Mouse (Mus musculus) liver, embryonic 12.5 days (tissue): ENCODE results near the gene Mrpl45. TPM values are rescaled to one million over a fixed set of nuclear protein-coding genes. Genes with fewer than 3 reads are reported as not detected.
A peak's percentile ranks its signal among the peaks of the same experiment; 100 is the strongest.

ENCODE experiments used
- ATAC-seq: fragments of 200-750 bp; cut with Nextera tagmentation; 2 replicates; pipeline ENCODE4 v1.8.0; 2017; ENCODE audit warnings: moderate number of reproducible peaks, mild to moderate bottlenecking, moderate library complexity
- H3K27ac ChIP-seq: fragments of 300-500 bp; sonication (generic); 2 replicates; pipeline ENCODE4 v1.5.1; 2016; ENCODE audit warnings: mild to moderate bottlenecking
- H3K27me3 ChIP-seq: fragments of 300-500 bp; sonication (generic); replicated peaks from 2 replicates; pipeline ENCODE4 v1.6.1; 2016; ENCODE audit warnings: mild to moderate bottlenecking, moderate library complexity
- H3K36me3 ChIP-seq: fragments of 300-500 bp; sonication (generic); 2 replicates; pipeline ENCODE4 v1.6.1; 2016; ENCODE audit warnings: mild to moderate bottlenecking, moderate library complexity
- H3K4me1 ChIP-seq: fragments of 300-500 bp; sonication (generic); 2 replicates; pipeline ENCODE4 v1.6.1; 2016
- H3K4me2 ChIP-seq: fragments of 300-500 bp; sonication (generic); 2 replicates; pipeline ENCODE4 v1.6.1; 2016; ENCODE audit warnings: mild to moderate bottlenecking, moderate library complexity
- H3K4me3 ChIP-seq: fragments of 300-500 bp; sonication (generic); 2 replicates; pipeline ENCODE4 v1.5.1; 2016; ENCODE audit warnings: mild to moderate bottlenecking, moderate library complexity
- H3K9ac ChIP-seq: fragments of 300-500 bp; sonication (generic); 2 replicates; pipeline ENCODE4 v1.6.1; 2016; ENCODE audit warnings: mild to moderate bottlenecking, moderate library complexity
- H3K9me3 ChIP-seq: fragments of 300-500 bp; sonication (generic); replicated peaks from 2 replicates; pipeline ENCODE4 v1.6.1; 2016; ENCODE audit warnings: mild to moderate bottlenecking, moderate library complexity
- WGBS: fragments of 180-500 bp; shearing (Covaris S2); methylation state at CpG from one replicate; pipeline ENCODE4 v1.1.7; 2016; ENCODE audit not compliant: insufficient replicate concordance; 5-methylcytosine and 5-hydroxymethylcytosine counted together
- polyA plus RNA-seq: library from polyadenylated mRNA; unstranded; fragments of >200 nt; fragmentation: Nextera tagmentation; extraction: Ambion mirVana; gene quantifications from 2 replicates; pipeline ENCODE4 v1.2.1, GENCODE M21; 2016

Mrpl45 gene
- polyA plus RNA-seq, 1 experiment from 2014 or later, result 44.0 TPM

DNA sequence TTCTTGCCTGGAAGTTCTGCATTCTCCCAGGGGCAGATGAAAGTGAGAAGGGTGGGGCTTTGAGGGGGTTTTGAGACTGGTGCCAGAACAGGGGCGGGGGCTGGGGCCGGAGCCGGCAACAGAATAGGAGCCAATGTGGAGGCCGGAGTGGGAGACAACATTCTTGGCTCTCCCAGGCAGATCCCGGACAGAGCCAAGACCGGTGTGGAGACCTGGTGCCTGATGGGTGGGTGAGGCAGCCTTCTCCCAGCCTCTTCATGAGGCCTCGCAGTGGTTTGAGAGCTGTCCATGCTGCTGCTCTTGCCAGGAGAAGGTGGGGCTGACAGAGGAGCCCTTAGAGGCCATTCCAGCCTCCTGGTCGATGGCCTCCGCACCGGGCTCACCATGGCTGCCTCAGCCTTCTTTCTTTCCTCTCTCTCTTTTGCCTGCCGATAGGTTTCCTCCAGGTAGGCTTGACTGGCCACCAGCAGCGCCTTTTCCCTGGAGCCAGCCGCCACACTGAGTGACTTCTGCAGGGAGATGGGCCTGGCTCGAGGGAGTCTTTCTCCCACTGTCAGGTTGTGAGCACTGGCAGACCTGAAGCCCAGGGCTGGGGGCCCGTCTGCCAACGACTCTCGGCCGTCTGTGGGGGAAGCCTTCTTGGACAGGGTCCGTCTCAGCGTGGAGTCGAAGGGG lies 22.9 kb downstream of the Mrpl45 start:
- Histone ChIP-seq H3K36me3 (no peaks in the 10 kb centered on the region), H3K4me2 (no peak overlapping the region), H3K4me3 (no peak overlapping the region), H3K9ac (no peak overlapping the region), H3K27me3 (peaks cover 88% of the 10 kb centered on the region), H3K9me3 (no peaks in the 10 kb centered on the region), H3K4me1 (peaks cover 17% of the 10 kb centered on the region), H3K27ac (no peak overlapping the region)
- WGBS, result 40% methylated on average over 21 of the region's 21 CpGs
- ATAC-seq, result no peak; the same call in 1 of the 2 replicates

GRCm38 (mm10) chr11:97338977-97339315 lies 23.4 kb downstream of the Mrpl45 start:
- peaks cover 89% of the 10 kb centered on the region for H3K27me3 ChIP-seq
- WGBS, result 32% methylated on average over 17 of the region's 17 CpGs
- H3K4me2 ChIP-seq, result no peak overlapping the region
- peaks cover 19% of the 10 kb centered on the region for H3K4me1 ChIP-seq
- no peak overlapping the region for H3K4me3 ChIP-seq
- H3K9ac ChIP-seq, result no peak overlapping the region
- H3K9me3 ChIP-seq, result no peaks in the 10 kb centered on the region
- no peak for ATAC-seq
- H3K27ac ChIP-seq, result no peak overlapping the region
- H3K36me3 ChIP-seq, result no peaks in the 10 kb centered on the region

- H3K4me1 ChIP-seq, result peaks cover 13% of the 10 kb centered on the region
- 30% methylated on average over 8 of the region's 8 CpGs for WGBS
- no peak overlapping the region for H3K4me3 ChIP-seq
- H3K36me3 ChIP-seq, result no peaks in the 10 kb centered on the region
- H3K27ac ChIP-seq, result no peak overlapping the region
- peaks cover 85% of the 10 kb centered on the region for H3K27me3 ChIP-seq
- peak overlapping the region; percentile 51 for H3K4me2 ChIP-seq
- no peak for ATAC-seq
- no peak overlapping the region for H3K9ac ChIP-seq
- H3K9me3 ChIP-seq, result no peaks in the 10 kb centered on the region
Measured at GRCm38 (mm10) chr11:97343175-97343574, 27.7 kb downstream of the Mrpl45 start.

DNA sequence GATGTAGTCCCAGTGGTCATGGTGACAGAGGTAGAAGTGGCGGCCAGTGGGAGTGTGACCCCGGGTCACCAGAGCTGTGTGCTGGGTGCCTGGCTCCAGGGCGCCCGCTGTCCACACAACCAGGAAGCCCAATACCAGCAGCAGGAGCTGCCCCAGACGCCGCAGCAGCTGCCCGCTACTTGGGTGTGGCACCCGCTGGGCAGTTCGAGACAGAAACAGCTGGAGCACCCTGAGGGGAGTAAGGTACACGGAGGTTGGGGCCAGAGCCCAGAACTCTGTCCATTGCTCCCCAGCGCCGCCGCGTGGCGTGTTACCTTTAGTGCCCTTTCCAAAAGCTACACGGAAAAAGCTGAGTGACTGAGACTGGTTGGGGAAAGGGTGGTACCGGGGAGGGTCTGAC lies 28.1 kb downstream of the Mrpl45 start:
- Histone ChIP-seq H3K36me3 (no peaks in the 10 kb centered on the region), H3K4me1 (peaks cover 13% of the 10 kb centered on the region), H3K27ac (no peak overlapping the region), H3K4me3 (no peak overlapping the region), H3K9ac (no peak overlapping the region), H3K27me3 (peaks cover 81% of the 10 kb centered on the region), H3K9me3 (no peaks in the 10 kb centered on the region), H3K4me2 (peak overlapping the region; percentile 51)
- ATAC-seq, result no peak
- WGBS, result 18% methylated on average over 17 of the region's 17 CpGs

GRCm38 (mm10) chr11:97345446-97345845 lies 29.9 kb downstream of the Mrpl45 start:
- peaks cover 67% of the 10 kb centered on the region for H3K27me3 ChIP-seq
- no peak; the same call in 1 of the 2 replicates for ATAC-seq
- WGBS, result 34% methylated on average over 10 of the region's 10 CpGs
- no peaks in the 10 kb centered on the region for H3K9me3 ChIP-seq
- no peak overlapping the region for H3K9ac ChIP-seq
- H3K27ac ChIP-seq, result no peak overlapping the region
- H3K4me2 ChIP-seq, result no peak overlapping the region
- H3K4me3 ChIP-seq, result no peak overlapping the region
- H3K4me1 ChIP-seq, result peaks cover 25% of the 10 kb centered on the region
- H3K36me3 ChIP-seq, result no peaks in the 10 kb centered on the region

DNA sequence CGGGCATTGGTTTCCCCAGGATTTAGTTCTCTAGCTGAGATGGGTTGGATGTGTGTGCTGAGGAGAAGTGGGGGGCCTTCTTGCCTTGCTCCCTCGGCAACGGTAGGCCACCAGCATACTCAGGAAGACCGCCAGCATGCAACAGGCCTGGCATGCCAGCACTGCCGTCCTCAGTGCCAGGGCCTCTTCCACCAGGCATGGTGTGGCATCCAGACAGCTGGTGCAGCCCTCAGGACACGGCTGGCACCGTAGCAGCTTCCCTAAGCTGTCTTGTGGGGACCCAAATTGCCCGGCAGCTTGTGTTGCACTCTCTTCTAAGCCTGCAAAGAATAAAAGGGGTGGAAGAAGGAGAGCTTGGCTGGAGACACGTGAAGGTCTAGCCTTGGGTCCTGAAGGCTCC lies 30.9 kb downstream of the Mrpl45 start:
- Histone ChIP-seq H3K9me3 (no peaks in the 10 kb centered on the region), H3K4me3 (no peak overlapping the region), H3K4me1 (peaks cover 26% of the 10 kb centered on the region), H3K4me2 (no peak overlapping the region), H3K9ac (no peak overlapping the region), H3K36me3 (no peaks in the 10 kb centered on the region), H3K27me3 (peaks cover 62% of the 10 kb centered on the region), H3K27ac (no peak overlapping the region)
- 65% methylated on average over 9 of the region's 9 CpGs for WGBS
- ATAC-seq, result no peak

- Histone ChIP-seq H3K4me3 (no peak overlapping the region), H3K27me3 (peaks cover 64% of the 10 kb centered on the region), H3K4me2 (no peak overlapping the region), H3K9ac (no peak overlapping the region), H3K9me3 (no peaks in the 10 kb centered on the region), H3K36me3 (no peaks in the 10 kb centered on the region), H3K27ac (no peak overlapping the region), H3K4me1 (peaks cover 26% of the 10 kb centered on the region)
- no peak for ATAC-seq
- 70% methylated on average over 9 of the region's 9 CpGs for WGBS
Measured at GRCm38 (mm10) chr11:97347291-97347690, 31.8 kb downstream of the Mrpl45 start.

DNA sequence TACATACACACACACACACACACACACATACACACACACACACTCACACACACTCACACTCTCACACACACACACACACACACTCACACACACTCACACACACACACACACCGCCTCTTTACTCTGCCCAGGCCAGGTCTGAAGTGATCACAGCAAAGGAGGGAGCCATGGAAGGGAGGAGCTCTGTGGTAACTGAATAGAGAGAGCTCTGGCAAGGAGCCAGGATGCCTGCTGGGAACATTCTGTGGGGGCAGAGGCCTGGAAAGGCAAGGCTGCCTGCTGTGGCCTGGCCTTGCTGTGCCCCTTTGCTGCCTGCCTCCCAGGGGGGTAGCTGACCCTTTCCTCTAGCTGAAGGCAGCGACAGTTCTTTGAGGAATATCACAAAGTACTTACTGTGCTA lies 34.5 kb downstream of the Mrpl45 start:
- Histone ChIP-seq H3K4me2 (no peak overlapping the region), H3K9ac (peak overlapping the region; percentile 29; the same call in 1 of the 2 replicates), H3K4me1 (peaks cover 13% of the 10 kb centered on the region), H3K9me3 (no peaks in the 10 kb centered on the region), H3K36me3 (no peaks in the 10 kb centered on the region), H3K27me3 (peaks cover 59% of the 10 kb centered on the region), H3K27ac (no peak overlapping the region), H3K4me3 (no peak overlapping the region)
- 34% methylated on average over 2 of the region's 2 CpGs for WGBS
- no peak for ATAC-seq

DNA sequence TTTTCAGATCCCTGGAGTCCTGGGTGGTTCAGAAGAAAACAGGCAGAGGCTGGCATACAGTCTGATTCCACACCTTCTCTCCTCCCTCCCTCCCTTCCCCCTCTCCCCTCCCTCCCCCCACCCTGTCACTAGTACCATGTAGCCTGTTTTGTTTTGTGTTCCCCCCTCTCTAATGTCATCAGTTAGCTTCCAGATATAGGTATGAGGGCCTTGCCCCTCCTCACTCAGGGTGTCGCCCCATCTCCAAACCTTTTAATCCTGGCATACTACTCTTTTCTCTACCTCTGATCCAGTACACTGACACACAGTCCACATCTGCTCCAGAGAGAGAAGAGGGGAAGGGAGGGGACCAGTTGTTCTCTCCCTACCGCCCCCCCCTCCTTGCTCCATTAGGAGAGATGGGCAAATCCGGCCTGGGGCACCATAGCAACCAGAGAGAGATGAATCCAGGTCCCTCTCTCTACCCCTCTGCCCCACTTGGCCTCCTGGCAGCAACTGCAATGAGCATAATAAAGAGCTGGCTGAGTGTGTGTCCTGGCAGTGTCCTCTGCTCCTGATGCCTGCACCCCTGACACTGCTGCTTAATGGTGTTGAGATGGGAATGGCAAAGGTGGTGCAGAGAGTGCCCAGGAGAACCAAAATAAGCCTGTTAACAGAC lies 36.6 kb downstream of the Mrpl45 start, which contains the start of gene Gpr179:
Gpr179 (minus strand) TSS at position 51 of the 658 bp plus-strand sequence.
- H3K4me2 ChIP-seq, result no peak within 1 kb of the TSS
- no peak for ATAC-seq
- H3K27ac ChIP-seq, result no peak within 1 kb of the TSS
- H3K9me3 ChIP-seq, result no peaks in the 10 kb centered on the region
- H3K27me3 ChIP-seq, result peaks cover 40% of the 10 kb centered on the region
- H3K4me3 ChIP-seq, result no peak within 1 kb of the TSS
- H3K9ac ChIP-seq, result no peak within 1 kb of the TSS
- H3K36me3 ChIP-seq, result no peaks in the 10 kb centered on the region
- WGBS, result 66% methylated on average over 3 of the region's 3 CpGs
- peaks cover 13% of the 10 kb centered on the region for H3K4me1 ChIP-seq

DNA sequence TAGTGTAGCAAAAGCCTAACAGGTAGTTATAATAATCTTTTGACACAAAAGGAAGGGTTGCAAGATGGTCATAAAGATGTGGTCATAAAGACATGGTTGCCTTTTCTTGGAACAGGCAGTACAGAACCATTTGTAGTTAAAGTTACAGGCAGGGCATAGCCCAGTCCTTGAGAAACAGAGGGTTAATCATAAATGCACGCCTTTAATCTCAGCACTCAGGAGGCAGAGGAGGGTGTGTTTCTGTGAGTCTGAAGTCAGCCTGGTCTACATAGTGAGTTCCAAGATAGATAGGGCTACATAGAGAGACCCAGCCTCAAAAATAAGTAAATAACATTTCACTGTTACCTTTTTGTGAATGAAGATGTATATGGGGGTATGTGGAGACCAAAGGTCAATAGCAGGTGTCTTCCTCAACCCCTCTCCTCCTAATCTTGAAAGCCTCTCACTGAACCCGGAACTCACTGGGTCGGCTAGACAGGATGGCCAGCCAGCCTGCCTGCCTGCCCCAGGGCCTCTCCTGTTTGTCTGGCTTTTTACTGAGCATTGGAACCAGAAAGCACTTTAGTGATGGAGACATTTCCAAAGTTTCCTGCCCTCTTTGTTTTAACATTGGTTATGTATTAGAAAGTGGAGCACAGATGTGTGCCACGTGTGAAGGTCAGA lies 37.5 kb downstream of the Mrpl45 start:
- peaks cover 13% of the 10 kb centered on the region for H3K4me1 ChIP-seq
- H3K36me3 ChIP-seq, result no peaks in the 10 kb centered on the region
- WGBS, result 53% methylated on average over 4 of the region's 4 CpGs
- H3K27ac ChIP-seq, result no peak overlapping the region
- H3K9me3 ChIP-seq, result no peaks in the 10 kb centered on the region
- H3K4me3 ChIP-seq, result no peak overlapping the region
- H3K27me3 ChIP-seq, result peaks cover 36% of the 10 kb centered on the region
- H3K9ac ChIP-seq, result no peak overlapping the region
- H3K4me2 ChIP-seq, result no peak overlapping the region
- ATAC-seq, result no peak

DNA sequence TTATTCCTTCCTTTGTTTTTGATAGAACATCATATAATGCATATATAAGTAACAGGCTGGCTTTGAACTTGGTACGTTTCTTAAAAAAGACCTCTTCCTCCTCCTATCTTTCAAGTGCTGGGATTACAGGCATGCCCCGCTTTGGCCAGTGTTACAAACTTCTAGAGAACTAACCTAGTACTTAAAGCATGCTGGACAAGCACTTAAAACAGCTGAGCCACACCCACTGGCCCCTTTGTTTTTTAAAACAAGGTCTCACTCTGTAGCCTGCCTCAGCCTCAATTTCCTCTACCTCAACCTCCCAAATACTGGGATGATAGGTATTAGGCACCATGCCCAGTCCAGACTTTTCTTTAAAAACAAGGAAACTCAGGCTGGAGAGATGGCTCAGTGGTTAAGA lies 39.1 kb downstream of the Mrpl45 start:
- no peak for ATAC-seq
- 46% methylated on average over 2 of the region's 2 CpGs for WGBS
- Histone ChIP-seq H3K9me3 (no peaks in the 10 kb centered on the region), H3K27ac (no peak overlapping the region), H3K4me3 (no peak overlapping the region), H3K27me3 (peaks cover 36% of the 10 kb centered on the region), H3K9ac (no peak overlapping the region), H3K4me1 (peaks cover 9% of the 10 kb centered on the region), H3K36me3 (no peaks in the 10 kb centered on the region), H3K4me2 (no peak overlapping the region)

DNA sequence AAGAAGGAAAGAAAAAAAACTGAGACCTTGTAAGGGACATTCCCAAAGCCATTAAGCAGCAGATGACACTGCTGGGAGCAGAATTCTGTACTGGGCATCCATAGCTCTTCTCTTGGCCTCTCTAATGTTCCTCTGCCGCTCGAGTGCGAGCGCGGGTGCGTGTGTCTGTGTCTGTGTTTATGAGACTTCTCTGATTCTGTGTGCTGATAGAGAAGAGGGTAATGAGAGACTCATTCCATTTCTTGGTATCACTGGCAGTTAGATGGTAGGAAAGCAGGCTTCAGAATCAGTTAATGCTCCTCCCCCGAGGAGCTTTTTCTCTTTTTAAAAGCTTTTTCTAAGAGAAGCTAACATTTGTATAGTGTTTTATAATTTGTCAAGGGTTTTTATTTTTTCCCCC lies 39.7 kb downstream of the Mrpl45 start:
- Histone ChIP-seq H3K4me1 (peaks cover 3% of the 10 kb centered on the region), H3K9ac (no peak overlapping the region), H3K4me2 (no peak overlapping the region), H3K9me3 (no peaks in the 10 kb centered on the region), H3K36me3 (no peaks in the 10 kb centered on the region), H3K27ac (no peak overlapping the region), H3K27me3 (peaks cover 36% of the 10 kb centered on the region; the same call in 1 of the 2 replicates), H3K4me3 (no peak overlapping the region)
- ATAC-seq, result no peak
- 70% methylated on average over 7 of the region's 7 CpGs for WGBS
